Mouse (Mus musculus) CH12.LX (cell line): ENCODE measurements around the gene Iqcd. TPM values are rescaled to one million over a fixed set of nuclear protein-coding genes. Genes with fewer than 3 reads are reported as not detected.
A peak's percentile ranks its signal among the peaks of the same experiment; 100 is the strongest.

Experiments used
- DNase-seq: peaks from one replicate; pipeline ENCODE4 v3.0.0-alpha.2; 2013; ENCODE audit errors: extremely low read depth
- H3K27ac ChIP-seq: 2 replicates; pipeline ENCODE4 v1.5.1; 2012; ENCODE audit warnings: low read depth, mild to moderate bottlenecking, control low read depth, moderate library complexity; ENCODE audit not compliant: insufficient read depth
- H3K27me3 ChIP-seq: replicated peaks from 2 replicates; pipeline ENCODE3; 2012; ENCODE audit warnings: inconsistent platforms
- H3K36me3 ChIP-seq, 2 experiments: replicated peaks in 1 of 2; 2 replicates each; pipeline versions ENCODE3 to v1.6.1; 2012; ENCODE audit warnings: inconsistent platforms in 1 of 2, low read length in 1 of 2, mild to moderate bottlenecking in 1 of 2, mixed read lengths in 1 of 2, moderate library complexity in 1 of 2; ENCODE audit not compliant: control insufficient read depth in 1 of 2, insufficient read depth in 1 of 2
- H3K4me1 ChIP-seq, 2 experiments: 2 replicates each; pipeline ENCODE4 v1.6.1; 2012; ENCODE audit warnings: inconsistent platforms in 1 of 2, moderate library complexity in 1 of 2; ENCODE audit not compliant: insufficient read depth in 2 of 2, control insufficient read depth in 1 of 2
- H3K4me2 ChIP-seq: 2 replicates; pipeline ENCODE4 v1.6.1; 2012; ENCODE audit warnings: low read depth, mild to moderate bottlenecking, control low read depth; ENCODE audit not compliant: poor library complexity, insufficient read depth, severe bottlenecking
- H3K4me3 ChIP-seq, 3 experiments: fragments of 150-350 bp in 1 of 3; sonication (generic) in 1 of 3; replicated peaks in 1 of 3; 2 replicates each; pipeline versions ENCODE3 to v1.5.1; 2011 to 2012; ENCODE audit warnings: low read depth in 2 of 3, low read length in 2 of 3, mild to moderate bottlenecking in 2 of 3, moderate library complexity in 2 of 3, control low read depth in 1 of 3, improper control_type of control experiment in 1 of 3, inconsistent platforms in 1 of 3, mixed read lengths in 1 of 3; ENCODE audit not compliant: poor library complexity in 1 of 3
- H3K79me2 ChIP-seq: replicated peaks from 2 replicates; pipeline ENCODE4 v1.6.1; 2012; ENCODE audit warnings: mild to moderate bottlenecking, moderate library complexity; ENCODE audit not compliant: control insufficient read depth, poor library complexity, insufficient read depth, severe bottlenecking; ENCODE audit errors: extremely low read depth
- H3K9ac ChIP-seq: 2 replicates; pipeline ENCODE4 v1.6.1; 2012; ENCODE audit warnings: low read depth, mild to moderate bottlenecking, control low read depth, moderate library complexity; ENCODE audit not compliant: insufficient read depth
- H3K9me3 ChIP-seq: replicated peaks from 2 replicates; pipeline ENCODE3; 2012; ENCODE audit warnings: low read length, inconsistent platforms, mixed read lengths
- CHD1 ChIP-seq: IDR thresholded peaks from 2 replicates; pipeline ENCODE4 v1.6.1; 2012; ENCODE audit warnings: low read depth, low read length, improper control_type of control experiment, inconsistent platforms
- CHD2 ChIP-seq: IDR thresholded peaks from 2 replicates; pipeline ENCODE4 v1.6.1; 2011; ENCODE audit warnings: low read length, improper control_type of control experiment
- CTCF ChIP-seq, 2 experiments: IDR thresholded peaks in 1 of 2; conservative IDR thresholded peaks in 1 of 2; 2 replicates each; pipeline ENCODE4 v1.5.1; 2011 to 2012; ENCODE audit warnings: low read depth in 2 of 2, low read length in 2 of 2, improper control_type of control experiment in 1 of 2, inconsistent platforms in 1 of 2, mild to moderate bottlenecking in 1 of 2, moderate library complexity in 1 of 2
- E2F4 ChIP-seq: IDR thresholded peaks from 2 replicates; pipeline ENCODE4 v1.6.1; 2011; ENCODE audit warnings: low read depth, low read length, improper control_type of control experiment; ENCODE audit not compliant: insufficient replicate concordance
- EP300 ChIP-seq: IDR thresholded peaks from 2 replicates; pipeline ENCODE4 v1.6.1; 2011; ENCODE audit warnings: low read length, improper control_type of control experiment
- ETS1 ChIP-seq: conservative IDR thresholded peaks from 2 replicates; pipeline ENCODE4 v1.6.1; 2012; ENCODE audit warnings: low read depth, mild to moderate bottlenecking, inconsistent platforms, low read length, improper control_type of control experiment, moderate library complexity
- IRF4 ChIP-seq: IDR thresholded peaks from 2 replicates; pipeline ENCODE4 v1.6.1; 2014; ENCODE audit warnings: low read depth, mild to moderate bottlenecking, inconsistent platforms, low read length, improper control_type of control experiment
- JUN ChIP-seq: IDR thresholded peaks from 2 replicates; pipeline ENCODE4 v1.6.1; 2011; ENCODE audit warnings: low read depth, mild to moderate bottlenecking, low read length, improper control_type of control experiment, moderate library complexity; ENCODE audit not compliant: insufficient read depth
- KAT2A ChIP-seq: IDR thresholded peaks from 2 replicates; pipeline ENCODE4 v1.6.1; 2012; ENCODE audit warnings: low read length, improper control_type of control experiment, inconsistent platforms; ENCODE audit not compliant: insufficient replicate concordance
- MAZ ChIP-seq: IDR thresholded peaks from 2 replicates; pipeline ENCODE4 v1.6.1; 2012; ENCODE audit warnings: low read depth, mild to moderate bottlenecking, inconsistent platforms, low read length, improper control_type of control experiment, moderate library complexity
- MEF2A ChIP-seq: IDR thresholded peaks from 2 replicates; pipeline ENCODE4 v1.6.1; 2014; ENCODE audit warnings: low read depth, mild to moderate bottlenecking, inconsistent platforms, low read length, improper control_type of control experiment, borderline replicate concordance
- MXI1 ChIP-seq: IDR thresholded peaks from 2 replicates; pipeline ENCODE4 v1.6.1; 2011; ENCODE audit warnings: mild to moderate bottlenecking, low read depth, low read length, improper control_type of control experiment
- MYC ChIP-seq: IDR thresholded peaks from 2 replicates; pipeline ENCODE4 v1.6.1; 2011; ENCODE audit warnings: low read depth, mild to moderate bottlenecking, improper control_type of control experiment, low read length
- NELFE ChIP-seq: IDR thresholded peaks from 2 replicates; pipeline ENCODE4 v1.6.1; 2011; ENCODE audit warnings: low read depth, low read length, improper control_type of control experiment
- NRF1 ChIP-seq: IDR thresholded peaks from 2 replicates; pipeline ENCODE4 v1.6.1; 2014; ENCODE audit warnings: low read depth, mild to moderate bottlenecking, inconsistent platforms, low read length, improper control_type of control experiment, moderate library complexity
- POLR2AphosphoS2 ChIP-seq: IDR thresholded peaks from 2 replicates; pipeline ENCODE4 v1.6.1; 2011; ENCODE audit warnings: low read depth, low read length, improper control_type of control experiment
- SMC3 ChIP-seq: IDR thresholded peaks from 2 replicates; pipeline ENCODE4 v1.6.1; 2011; ENCODE audit warnings: low read depth, low read length, improper control_type of control experiment
- TCF12 ChIP-seq: IDR thresholded peaks from 2 replicates; pipeline ENCODE4 v1.6.1; 2014; ENCODE audit warnings: low read depth, mild to moderate bottlenecking, inconsistent platforms, low read length, improper control_type of control experiment
- UBTF ChIP-seq: IDR thresholded peaks from 2 replicates; pipeline ENCODE4 v1.6.1; 2012; ENCODE audit warnings: low read depth, mild to moderate bottlenecking, inconsistent platforms, low read length, improper control_type of control experiment, moderate library complexity
- USF2 ChIP-seq: conservative IDR thresholded peaks from 2 replicates; pipeline ENCODE4 v1.6.1; 2011; ENCODE audit warnings: low read depth, low read length, improper control_type of control experiment
- ZC3H11A ChIP-seq: IDR thresholded peaks from 2 replicates; pipeline ENCODE4 v1.6.1; 2012; ENCODE audit warnings: low read depth, mild to moderate bottlenecking, inconsistent platforms, low read length, improper control_type of control experiment
- ZMIZ1 ChIP-seq: IDR thresholded peaks from 2 replicates; pipeline ENCODE4 v1.6.1; 2012; ENCODE audit warnings: low read depth, mild to moderate bottlenecking, inconsistent platforms, low read length, improper control_type of control experiment
- dilution Hi-C: fragments of 300-500 bp; cut with MboI; formaldehyde crosslinking; loops from 2 replicates; pipeline ENCODE4 v1.14.3; 2020; ENCODE audit warnings: low sequenced_read_pairs; ENCODE audit not compliant: extremely low pct_unique_long_range_greater_than_20kb, extremely low pct_ligation_motif_present
- in situ Hi-C: fragments of 300-500 bp; cut with MboI; formaldehyde crosslinking; loops from 3 replicates; pipeline ENCODE4 v1.14.3; 2019; ENCODE audit warnings: low sequenced_read_pairs, low pct_ligation_motif_present, low pct_unique_long_range_greater_than_20kb, mixed read lengths
- polyA plus RNA-seq: library from polyadenylated mRNA; unstranded; fragments of >175 nt; gene quantifications from 2 replicates; pipeline ENCODE4 v1.2.1, GENCODE M21; 2012; ENCODE audit warnings: low read depth; ENCODE audit not compliant: insufficient read length
- total RNA-seq, 2 experiments: library from RNA; depleted of rRNA; stranded (reverse); fragments of 300-350 nt in 1 of 2; fragments of >200 nt in 1 of 2; gene quantifications; 2 replicates each; pipeline ENCODE4 v1.2.3; 2012 to 2014

Gene Iqcd
- total and polyA plus RNA-seq, 3 experiments = 0.59 to 0.77 TPM; not detected in 1

DNA sequence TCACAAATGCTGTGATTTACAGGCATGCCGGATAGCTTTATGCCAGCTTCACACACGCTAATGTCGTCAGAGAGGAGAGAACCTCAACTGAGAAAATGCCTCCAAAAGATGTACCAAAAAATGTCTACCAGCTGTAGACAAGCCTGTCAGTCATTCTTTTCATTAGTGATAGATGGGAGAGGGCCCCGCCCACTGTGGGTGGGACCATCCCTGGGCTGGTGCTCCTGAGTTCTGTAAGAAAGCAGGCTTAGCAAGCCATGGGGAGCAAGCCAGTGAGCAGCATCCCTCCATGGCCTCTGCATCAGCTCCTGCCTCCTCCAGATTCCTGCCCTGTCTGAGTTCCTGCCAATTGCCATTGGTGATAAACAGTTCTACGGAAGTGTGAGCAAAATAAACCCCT is 46.8 kb downstream of the Iqcd start:
- Histone ChIP-seq H3K4me2 (no peak overlapping the region), H3K4me1 (peaks cover 19 to 24% of the 10 kb centered on the region in 2 experiments), H3K4me3 (no peak overlapping the region), H3K79me2 (no peaks in the 10 kb centered on the region), H3K9me3 (peaks cover 23% of the 10 kb centered on the region), H3K27me3 (no peaks in the 10 kb centered on the region)
- dilution Hi-C loops = no loop called here
- TF ChIP-seq NELFE (no peak), ETS1 (no peak), CTCF (conservative IDR thresholded peaks at IDR 0.05 in 1 of 2, IDR thresholded peaks at IDR 0.05 in 1 of 2; ENCODE audit: low read depth in 2 of 2, low read length in 2 of 2) (no peak), ZMIZ1 (no peak), ZC3H11A (no peak), IRF4 (no peak), KAT2A (no peak)
- TF ChIP-seq, all 38 proteins: peak for 0
- no peak for DNase-seq
- in situ Hi-C loops = no loop called here
- Histone ChIP-seq H3K36me3 (peaks cover 0 to 6% of the 10 kb centered on the region in 2 experiments), H3K9ac (no peak overlapping the region), H3K27ac (no peak overlapping the region)

- H3K4me3 ChIP-seq = no peak overlapping the region
- no peak overlapping the region for H3K4me2 ChIP-seq
- peaks cover 8% of the 10 kb centered on the region for H3K9me3 ChIP-seq
- peaks cover 20 to 25% of the 10 kb centered on the region in 2 experiments for H3K4me1 ChIP-seq
- in situ Hi-C loops (no loop called here), dilution Hi-C loops (no loop called here)
- H3K27ac ChIP-seq = no peak overlapping the region
- H3K9ac ChIP-seq = no peak overlapping the region
- H3K79me2 ChIP-seq = no peaks in the 10 kb centered on the region
- DNase-seq = no peak
- no peak for TF ChIP-seq SMC3
- TF ChIP-seq IRF4 = no peak
- peaks cover 0 to 3% of the 10 kb centered on the region in 2 experiments for H3K36me3 ChIP-seq
- H3K27me3 ChIP-seq = no peaks in the 10 kb centered on the region
Measured at GRCm38 (mm10) chr5:120640094-120640493, 51.3 kb downstream of the Iqcd start.

DNA sequence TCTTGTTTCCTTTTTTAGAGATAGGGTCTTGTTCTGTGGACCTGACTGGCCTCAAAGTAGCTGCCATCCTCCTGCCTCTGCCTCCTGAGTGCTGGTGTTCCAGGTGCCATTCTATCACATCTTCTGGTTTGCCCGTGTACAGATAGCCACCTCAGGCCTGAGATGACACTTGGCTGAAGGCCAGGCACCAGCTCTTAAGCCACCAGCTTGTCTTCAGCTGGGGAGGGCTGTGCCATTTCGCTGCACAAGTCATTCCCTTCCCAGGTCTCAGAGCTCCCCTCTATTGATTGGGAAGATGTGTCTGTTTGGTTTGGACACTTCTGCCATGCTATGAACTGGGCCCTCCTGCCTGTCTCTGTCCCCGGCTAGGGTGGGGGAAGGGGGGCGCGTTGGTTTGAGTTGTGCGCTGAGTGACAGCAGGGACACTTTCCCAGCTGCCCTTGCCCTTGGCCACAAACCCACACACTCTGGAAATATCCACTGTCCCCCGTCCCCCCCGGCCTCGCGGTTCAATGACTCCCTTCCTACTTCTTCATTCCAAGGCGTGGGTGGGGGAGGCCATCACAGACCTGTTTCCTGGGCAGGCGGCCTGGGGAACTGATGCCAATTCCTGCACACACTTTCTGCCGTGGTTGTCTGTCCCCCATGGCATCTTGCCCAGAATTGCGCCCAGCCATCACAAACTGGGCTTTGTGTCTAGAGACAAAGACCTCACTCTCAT is 54.7 kb downstream of the Iqcd start:
- in situ Hi-C loops = no loop called here
- Histone ChIP-seq H3K9ac (no peak overlapping the region), H3K4me3 (no peak overlapping the region), H3K4me2 (no peak overlapping the region), H3K27me3 (no peaks in the 10 kb centered on the region), H3K27ac (no peak overlapping the region), H3K79me2 (no peaks in the 10 kb centered on the region), H3K4me1 (peaks cover 22 to 31% of the 10 kb centered on the region in 2 experiments), H3K9me3 (peaks cover 3% of the 10 kb centered on the region), H3K36me3 (peaks cover 0 to 3% of the 10 kb centered on the region in 2 experiments)
- DNase-seq = no peak
- peak; percentile 40; the same call in 1 of the 2 replicates for TF ChIP-seq MAZ
- TF ChIP-seq E2F4 = no peak
- TF ChIP-seq JUN = no peak
- no peak for TF ChIP-seq USF2
- no peak for TF ChIP-seq MEF2A
- TF ChIP-seq CTCF (conservative IDR thresholded peaks at IDR 0.05 in 1 of 2, IDR thresholded peaks at IDR 0.05 in 1 of 2; ENCODE audit: low read depth in 2 of 2, low read length in 2 of 2) = no peak
- 0 out of 2 replicates have a peak, but pooled peaks have one; percentile 46 for TF ChIP-seq EP300
- no peak for TF ChIP-seq NELFE
- TF ChIP-seq MYC = no peak
- no peak for TF ChIP-seq UBTF
- no peak for TF ChIP-seq CHD1
- TF ChIP-seq CHD2 = peak; percentile 64
- TF ChIP-seq NRF1 = no peak
- no peak for TF ChIP-seq IRF4
- TF ChIP-seq MXI1 = no peak
- TF ChIP-seq POLR2AphosphoS2 = no peak
- 0 out of 2 replicates have a peak, but pooled peaks have one; percentile 27 for TF ChIP-seq TCF12
- peak; percentile 20; the same call in 1 of the 2 replicates for TF ChIP-seq ETS1
- dilution Hi-C loops = no loop called here
